Mouse (Mus musculus): ENCODE results near the gene Tubb4a. TPM values are rescaled to one million over a fixed set of nuclear protein-coding genes. Genes with fewer than 3 reads are reported as not detected.
A peak's percentile ranks its signal among the peaks of the same experiment; 100 is the strongest.

The Tubb4a gene
- total RNA-seq, 2 experiments from 2014 or later, result 1.8 to 1.9 TPM

DNA sequence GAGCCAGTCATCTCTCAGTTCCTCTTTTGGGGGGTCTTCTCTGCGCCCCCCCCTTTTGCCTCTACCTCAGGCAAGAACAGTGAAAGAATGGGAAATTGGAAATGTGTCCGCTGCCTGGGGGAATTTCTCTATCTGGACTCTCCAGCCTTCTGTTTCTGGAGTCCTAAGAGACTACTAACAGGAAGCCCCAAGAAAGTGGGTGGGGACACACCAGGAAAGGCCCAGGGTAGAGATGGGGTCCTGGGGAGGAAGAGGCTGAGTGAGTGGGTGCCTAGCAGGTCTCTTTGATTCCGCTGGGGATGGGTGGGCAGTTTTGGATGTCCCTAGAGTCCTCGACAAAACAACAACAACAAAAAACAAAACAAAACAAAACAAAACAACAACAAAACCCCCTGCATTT lies 16.9 kb upstream of the Tubb4a start:
- intact Hi-C loops (cut with DNase I), result no loop called here
- no peak for DNase-seq

DNA sequence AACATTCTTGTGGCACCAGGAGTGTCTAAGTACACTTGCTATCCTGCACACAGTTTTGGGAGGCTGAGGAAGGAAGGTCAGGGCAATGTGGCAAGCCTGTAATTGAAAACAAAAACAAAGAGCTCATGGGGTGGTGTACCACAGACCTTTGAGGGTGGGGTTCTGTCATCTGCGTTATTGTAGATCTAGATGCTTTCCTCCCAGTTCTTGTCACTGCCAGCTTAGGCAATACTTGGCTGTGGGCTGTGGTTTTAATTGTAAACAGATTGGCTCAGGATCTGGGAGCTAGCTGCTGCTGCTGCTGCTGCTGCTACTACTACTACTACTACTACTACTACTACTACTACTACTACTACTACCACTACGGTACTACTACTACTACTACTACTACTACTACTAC lies 14.7 kb upstream of the Tubb4a start:
- intact Hi-C loops (cut with DNase I), result no loop called here

DNA sequence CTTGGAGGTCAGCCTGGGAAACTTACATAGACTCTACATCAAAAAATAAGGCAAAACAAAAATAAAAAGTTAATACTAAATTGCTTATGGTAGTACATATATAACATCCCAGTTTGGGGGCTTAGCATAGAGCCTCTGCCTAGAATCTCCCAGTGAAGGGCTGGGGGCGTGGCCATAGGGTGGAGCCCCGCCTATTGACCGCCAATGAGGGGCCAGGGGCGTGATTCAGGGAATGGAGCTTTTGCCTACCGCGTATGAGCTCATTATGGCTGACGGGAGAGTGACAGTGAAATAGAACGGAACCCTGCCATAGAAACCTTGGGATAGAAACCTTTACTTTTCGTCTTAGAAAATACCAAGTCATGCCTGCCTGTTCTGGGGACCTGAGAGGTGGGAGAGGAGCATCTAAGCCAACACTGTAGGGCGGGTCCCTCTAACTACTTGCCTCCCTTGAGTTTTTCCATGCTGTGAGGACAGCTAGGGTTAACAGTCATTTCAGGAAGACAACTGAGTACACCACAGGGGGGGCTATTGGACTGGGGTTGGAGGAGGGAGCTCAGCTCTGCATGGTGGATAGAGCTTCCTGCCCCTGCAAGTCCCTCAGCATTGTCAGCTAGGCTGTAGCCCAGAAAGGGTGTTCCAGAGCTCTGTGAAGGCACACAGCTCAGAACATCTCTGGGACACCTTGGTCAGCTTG lies 12.2 kb upstream of the Tubb4a start:
- intact Hi-C loops (cut with DNase I), result no loop called here
- DNase-seq, result no peak

More for the DNA sequence above, 14.7 kb upstream of the Tubb4a start:
- no peak for DNase-seq

DNA sequence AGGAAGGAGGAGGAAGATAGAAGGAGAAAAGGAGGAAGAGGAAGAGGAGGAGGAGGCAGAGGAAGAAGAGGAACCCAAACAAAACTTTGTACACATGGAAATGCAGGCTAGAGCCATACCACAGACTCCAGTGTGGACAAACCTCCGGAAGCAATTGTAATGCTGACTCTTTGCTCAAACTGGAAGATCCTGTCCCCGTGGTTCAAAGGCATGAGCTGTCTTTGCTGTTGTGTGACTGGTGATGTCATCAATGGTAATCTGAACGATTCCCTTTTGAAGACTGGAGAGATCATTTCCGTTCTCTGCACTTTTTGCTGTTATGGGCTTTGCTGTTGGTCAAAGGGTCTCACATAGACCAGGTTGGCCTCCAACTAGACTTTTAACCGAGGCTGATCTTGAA lies 10.7 kb upstream of the Tubb4a start:
- DNase-seq, result no peak
- intact Hi-C loops (cut with DNase I), result no loop called here

GRCm38 (mm10) chr17:57096623-57096920 lies 9.0 kb upstream of the Tubb4a start:
- DNase-seq, result peak; percentile 89 to 90
- intact Hi-C loops (cut with DNase I), result loop anchor here (1.0 to 2.0 kb wide), 4 partner anchors 36 to 238 kb away; partner anchors contain the start of gene Alkbh7

GRCm38 (mm10) chr17:57095855-57096622 lies 8.5 kb upstream of the Tubb4a start:
- intact Hi-C loops (cut with DNase I), result loop anchor here (1.0 to 2.0 kb wide), 4 partner anchors 36 to 239 kb away; partner anchors contain the start of gene Alkbh7
- peak; percentile 55 to 66 for DNase-seq

- no peak for DNase-seq
- intact Hi-C loops (cut with DNase I), result no loop called here
These were observed 6.6 kb upstream of the Tubb4a start for GRCm38 (mm10) chr17:57094222-57094621.

DNA sequence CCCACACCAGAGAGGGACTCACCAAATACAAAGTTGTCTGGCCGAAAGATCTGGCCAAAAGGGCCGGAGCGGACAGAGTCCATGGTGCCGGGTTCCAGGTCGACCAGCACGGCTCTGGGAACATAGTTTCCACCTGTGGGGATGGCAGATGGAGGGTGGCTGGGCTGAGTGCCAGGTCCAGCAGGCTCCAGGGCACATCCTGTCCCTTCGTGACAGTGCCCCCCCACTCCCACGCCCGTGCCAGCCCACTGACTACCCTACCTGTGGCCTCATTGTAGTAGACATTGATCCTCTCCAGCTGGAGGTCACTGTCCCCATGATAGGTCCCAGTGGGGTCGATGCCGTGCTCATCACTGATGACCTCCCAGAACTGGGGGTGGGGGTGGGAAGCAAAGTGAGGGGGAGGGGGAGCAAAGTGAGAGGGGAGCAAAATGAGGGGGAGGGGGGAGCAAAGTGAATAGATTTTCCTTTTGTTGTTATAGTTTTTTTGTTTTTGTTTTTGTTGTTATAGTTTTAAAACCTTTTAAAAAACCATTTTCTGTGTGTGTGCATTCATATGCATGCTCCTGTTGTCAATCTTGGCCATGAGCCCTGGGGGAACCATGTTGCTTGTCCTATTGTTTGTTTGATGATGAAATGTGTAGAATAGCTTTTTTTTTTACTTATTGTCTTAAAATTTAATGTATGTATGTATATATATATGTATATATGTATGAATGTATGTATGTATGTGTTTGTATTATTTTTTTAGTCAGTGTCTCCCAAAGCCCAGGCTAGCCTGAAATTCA lies 1.4 kb downstream of the Tubb4a start:
- DNase-seq, result no peak
- intact Hi-C loops (cut with DNase I), result no loop called here

DNA sequence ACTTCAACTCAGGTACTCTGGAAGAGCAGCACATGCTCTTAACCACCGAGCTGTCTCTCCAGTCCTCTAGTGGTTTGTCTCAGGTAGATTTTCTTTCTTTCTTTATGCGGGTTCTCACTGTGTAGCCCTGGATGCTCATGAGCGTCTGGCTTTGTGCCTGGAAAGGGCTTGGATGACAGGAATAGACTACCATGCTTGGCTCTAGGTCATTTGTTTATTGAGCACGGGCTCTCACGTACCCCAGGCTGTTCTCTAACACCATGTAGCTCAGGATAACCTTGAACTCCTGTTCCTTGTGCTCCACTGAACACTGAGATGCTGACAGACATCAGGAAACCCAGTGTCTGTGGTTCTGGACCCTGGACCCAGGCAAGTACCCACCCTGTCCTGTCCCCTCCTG lies 5.1 kb downstream of the Tubb4a start:
- no peak for DNase-seq
- intact Hi-C loops (cut with DNase I), result no loop called here

GRCm38 (mm10) chr17:57081234-57081842 lies 6.2 kb downstream of the Tubb4a start:
- no peak for DNase-seq
- intact Hi-C loops (cut with DNase I), result no loop called here

- intact Hi-C loops (cut with DNase I), result no loop called here
- no peak for DNase-seq
These were observed 7.7 kb downstream of the Tubb4a start for GRCm38 (mm10) chr17:57079919-57080318.

- DNase-seq, result peak in 1 of 2 experiments; percentile 30
- intact Hi-C loops (cut with DNase I), result no loop called here
These were observed 9.2 kb downstream of the Tubb4a start, which contains the start of gene Dennd1c for GRCm38 (mm10) chr17:57078336-57078735. Gene Dennd1c, minus strand, starts transcription at chr17:57078514.

DNA sequence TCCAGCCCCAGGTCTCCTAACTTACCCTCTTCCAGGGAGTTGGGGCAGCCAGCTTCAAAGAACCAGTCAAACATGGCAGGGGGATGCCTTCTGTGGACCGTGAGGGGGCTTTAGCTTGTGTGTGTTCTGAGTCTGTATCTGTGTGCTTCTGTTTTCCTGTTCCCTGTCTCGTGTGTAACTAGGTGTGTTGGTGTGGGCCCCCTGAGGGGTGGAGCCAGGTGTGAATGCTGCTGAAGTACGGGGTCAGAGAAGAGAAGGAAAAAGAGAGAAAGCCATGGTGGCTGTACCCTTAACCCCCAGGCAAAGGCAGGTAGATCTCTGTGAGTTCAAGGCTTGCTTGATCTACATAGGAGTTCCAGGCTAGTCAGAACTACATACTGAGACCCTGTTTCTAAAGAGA lies 10.7 kb downstream of the Tubb4a start:
- no peak for DNase-seq
- intact Hi-C loops (cut with DNase I), result no loop called here

- no peak for DNase-seq
- intact Hi-C loops (cut with DNase I), result no loop called here
These were observed 16.9 kb downstream of the Tubb4a start for GRCm38 (mm10) chr17:57070699-57071098.

DNA sequence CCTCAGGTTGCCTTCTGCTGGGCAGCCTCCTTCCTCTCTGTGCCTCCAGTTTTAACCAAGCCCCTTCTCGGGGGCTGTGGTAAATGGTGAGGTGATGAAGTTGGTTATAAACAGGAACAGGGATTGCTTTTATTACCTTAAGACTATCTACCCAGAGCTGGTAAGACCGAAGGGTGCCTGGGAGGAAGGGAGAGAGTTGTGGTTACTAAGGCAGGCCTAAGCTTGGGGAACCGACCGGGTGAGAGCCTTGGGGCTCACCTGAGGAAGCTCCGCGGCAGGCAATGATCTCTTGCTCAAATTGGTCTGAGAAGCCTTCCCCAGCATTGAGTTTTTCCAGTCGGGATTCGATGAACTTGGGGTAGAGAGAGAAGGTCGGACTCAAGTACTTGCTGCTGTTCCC lies 17.3 kb downstream of the Tubb4a start:
- no peak for DNase-seq
- intact Hi-C loops (cut with DNase I), result no loop called here

- intact Hi-C loops (cut with DNase I), result loop anchor here (10.0 kb wide), 1 partner anchor 268 kb away; no protein-coding TSS in a partner anchor
- DNase-seq, result no peak
These were observed 20.7 kb downstream of the Tubb4a start for GRCm38 (mm10) chr17:57066908-57067307.

GRCm38 (mm10) chr17:57063031-57063430 lies 24.6 kb downstream of the Tubb4a start:
- no peak for DNase-seq
- intact Hi-C loops (cut with DNase I), result loop anchor here (10.0 kb wide), 1 partner anchor 272 kb away; no protein-coding TSS in a partner anchor

DNA sequence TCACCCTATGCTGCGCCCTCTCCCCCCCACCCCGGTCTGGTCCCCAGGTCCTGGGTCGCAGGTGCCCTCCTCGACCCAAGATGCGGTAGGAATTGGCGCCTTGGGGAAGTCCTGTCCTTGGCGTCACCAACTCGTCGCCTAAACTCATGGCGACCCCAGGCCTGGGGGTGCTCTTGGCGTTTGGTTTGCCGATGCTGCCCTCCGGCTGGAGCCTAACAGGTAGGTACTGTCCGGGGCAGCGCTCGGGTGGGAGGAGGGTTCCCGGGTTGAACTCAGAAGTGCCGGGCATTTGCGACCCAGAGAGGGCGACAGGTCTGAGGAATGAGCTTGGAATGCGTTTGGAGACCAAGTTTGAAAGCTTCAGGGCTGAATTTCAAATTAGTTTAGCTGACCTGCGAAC lies 25.0 kb downstream of the Tubb4a start:
- no peak for DNase-seq
- intact Hi-C loops (cut with DNase I), result loop anchor here (10.0 kb wide), 1 partner anchor 272 kb away; no protein-coding TSS in a partner anchor

DNA sequence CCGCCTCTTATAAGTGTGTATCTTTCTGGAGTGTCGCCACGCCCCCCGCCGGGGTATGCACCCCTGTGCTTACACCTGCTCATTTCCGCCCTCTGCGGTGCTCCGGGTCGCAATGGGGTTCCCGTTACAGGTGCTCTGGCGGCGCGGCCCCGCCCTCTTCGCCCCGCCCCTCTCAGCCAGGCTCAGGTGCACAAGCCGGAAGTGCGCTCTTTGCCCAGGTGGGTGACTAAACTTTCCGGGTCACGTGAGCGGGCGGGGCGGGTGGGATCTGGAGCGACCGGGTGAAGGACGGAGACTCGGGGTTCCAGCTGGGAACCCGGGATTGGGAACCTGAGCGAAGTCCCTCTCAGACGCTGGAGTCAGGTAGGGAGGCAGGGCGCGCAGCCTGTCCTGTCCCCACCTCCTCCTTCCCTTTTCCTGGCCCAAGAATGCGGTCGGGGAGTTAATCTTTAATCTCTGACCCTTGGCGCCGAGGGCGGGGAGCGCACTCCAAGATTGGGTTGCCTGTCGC lies 25.5 kb downstream of the Tubb4a start:
- intact Hi-C loops (cut with DNase I), result loop anchor here (10.0 kb wide), 1 partner anchor 273 kb away; no protein-coding TSS in a partner anchor
- DNase-seq, result no peak

DNA sequence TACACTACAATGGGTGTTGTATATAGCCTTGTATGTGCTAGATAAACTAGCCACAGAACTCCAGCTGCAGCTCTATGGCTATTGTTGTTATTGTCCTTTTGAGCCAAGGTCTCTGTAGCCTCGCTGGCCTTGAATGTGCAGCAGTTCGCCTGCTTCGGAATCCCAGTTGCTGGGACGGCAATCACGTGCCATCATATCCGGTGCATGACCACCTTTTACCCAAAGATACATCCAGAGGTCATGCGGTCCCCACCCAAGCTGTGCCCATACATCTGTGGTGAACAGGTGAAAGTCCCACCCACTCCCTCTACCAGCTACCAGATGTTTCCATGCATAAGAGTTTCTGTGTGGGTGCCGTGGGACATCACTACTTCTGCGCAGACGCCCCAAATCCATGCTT lies 26.5 kb downstream of the Tubb4a start:
- no peak for DNase-seq
- intact Hi-C loops (cut with DNase I), result loop anchor here (2.0 to 10.0 kb wide), 2 partner anchors 106 to 274 kb away; no protein-coding TSS in a partner anchor
